Mouse (Mus musculus) brain, embryonic 14.5 days (tissue): ENCODE measurements around the gene Kbtbd2.

Source experiments
- CTCF ChIP-seq: fragments of 200-500 bp; IDR thresholded peaks from 2 replicates; pipeline ENCODE4 v1.5.1; 2012; ENCODE audit warnings: inconsistent platforms, mild to moderate bottlenecking, moderate library complexity, borderline replicate concordance; ENCODE audit not compliant: insufficient read depth, insufficient read length; ENCODE audit errors: extremely low read depth
- POLR2A ChIP-seq: fragments of 200-500 bp; IDR thresholded peaks from 2 replicates; pipeline ENCODE4 v1.6.1; 2012; ENCODE audit warnings: mild to moderate bottlenecking, inconsistent platforms, borderline replicate concordance; ENCODE audit not compliant: poor library complexity, insufficient read depth, insufficient read length, severe bottlenecking; ENCODE audit errors: extremely low read depth

- TF ChIP-seq CTCF: no peak
- TF ChIP-seq POLR2A: no peak
Measured at GRCm38 (mm10) chr6:56832830-56833229, 35.2 kb upstream of the Kbtbd2 start.
